ENCODE assay signal across 11 mouse cellular contexts in the genomic region with DNA sequence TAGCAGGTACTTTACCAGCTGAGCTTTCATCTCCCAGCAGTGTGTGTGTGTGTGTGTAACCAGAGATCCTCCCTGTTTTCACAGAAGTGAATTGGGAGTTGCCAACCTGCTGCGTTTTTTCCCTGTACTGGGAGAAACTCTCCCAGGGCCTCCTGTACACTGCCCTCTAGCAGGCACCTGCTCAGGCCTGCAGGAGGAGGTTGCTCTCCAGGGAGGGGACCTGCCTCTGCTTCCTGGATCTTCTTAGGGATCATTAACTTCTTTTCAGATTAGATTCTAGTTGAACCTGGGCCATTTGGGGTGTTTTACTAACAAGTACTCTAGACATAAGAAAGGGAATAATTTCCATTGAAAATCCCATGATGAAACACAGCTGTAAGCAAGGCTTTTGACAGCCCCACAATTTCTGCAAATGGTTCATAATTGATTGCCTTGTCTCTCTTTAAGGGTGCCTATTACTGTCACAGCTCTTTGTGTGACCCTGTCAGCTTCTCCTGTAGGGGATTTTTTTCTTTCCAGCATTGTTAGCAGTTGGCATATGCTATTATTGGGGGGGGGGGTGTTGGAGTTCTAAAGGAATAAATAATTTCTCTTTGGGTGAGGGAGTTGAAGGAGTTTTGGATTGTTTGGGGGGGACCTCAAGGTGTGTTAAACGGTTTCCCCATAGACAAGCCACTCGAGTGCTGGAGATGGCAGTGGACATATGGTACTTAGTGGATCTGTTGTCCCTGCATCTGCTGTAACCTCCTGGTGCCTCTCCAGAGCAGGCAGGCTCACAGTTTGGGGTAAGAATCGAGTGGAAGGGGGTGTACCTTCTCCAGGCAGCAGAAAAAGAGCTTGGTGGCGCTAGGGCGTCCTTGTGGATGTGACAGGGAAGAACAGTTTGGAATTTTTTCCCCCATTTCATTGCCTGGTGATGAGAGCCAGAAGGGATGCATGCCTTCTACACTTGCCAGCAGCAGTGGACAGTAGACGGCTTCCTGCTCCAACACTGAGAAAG. TPM values are rescaled to one million over a fixed set of nuclear protein-coding genes. Genes with fewer than 3 reads are reported as not detected.
DNase-seq lines count a peak whose midpoint lies in the region; ATAC-seq and TF ChIP-seq lines count a peak whose summit lies in the region.
"Had no signal": no experiment of that assay in that cellular context is flagged by ENCODE, and none has a peak within 500 bp of the region (broad histone marks: within the 10 kb centered on the region; RNA-seq: fewer than 3 reads in every experiment).

No protein-coding gene starts in this region.

- no peaks in the 10 kb centered on the region for H3K36me3 ChIP-seq in forebrain, embryonic 11.5 days (ENCODE audit: control insufficient read depth, insufficient read depth, low read length)
- H3K36me3 ChIP-seq in forebrain, embryonic 10.5 days (replicated peaks) = no peaks in the 10 kb centered on the region
- no peaks in the 10 kb centered on the region for H3K36me3 ChIP-seq in midbrain, embryonic 16.5 days (ENCODE audit: control insufficient read depth, insufficient read depth, low read length)
- no peaks in the 10 kb centered on the region for H3K36me3 ChIP-seq in midbrain, embryonic 13.5 days
- H3K36me3 ChIP-seq in forebrain, postnatal 0 days (ENCODE audit: insufficient read depth) = peaks cover 22% of the 10 kb centered on the region
- H3K36me3 ChIP-seq: liver, embryonic 13.5 days; midbrain, embryonic 12.5 days had no signal

- H3K27ac ChIP-seq in forebrain, embryonic 11.5 days (ENCODE audit: low read depth, low read length) = peak overlapping the region; percentile 37; the same call in 1 of the 2 replicates
- no peak overlapping the region for H3K27ac ChIP-seq in forebrain, embryonic 10.5 days
- peak overlapping the region; percentile 20; the same call in 1 of the 2 replicates for H3K27ac ChIP-seq in midbrain, embryonic 16.5 days (ENCODE audit: low read length)
- no peak overlapping the region for H3K27ac ChIP-seq in midbrain, embryonic 13.5 days
- H3K27ac ChIP-seq in forebrain, postnatal 0 days (ENCODE audit: low read depth, low read length) = peak overlapping the region; percentile 79
- H3K27ac ChIP-seq: liver, embryonic 13.5 days; midbrain, embryonic 12.5 days had no signal

- TF ChIP-seq CTCF in forebrain, postnatal 0 days (IDR thresholded peaks at IDR 0.05; ENCODE audit: low read depth) = peak; percentile 49

- 65% methylated on average over 7 of the region's 7 CpGs for WGBS in forebrain, embryonic 11.5 days
- 70% methylated on average over 7 of the region's 7 CpGs for WGBS in forebrain, embryonic 10.5 days
- WGBS in midbrain, embryonic 16.5 days = 66% methylated on average over 7 of the region's 7 CpGs
- WGBS in midbrain, embryonic 13.5 days = 65% methylated on average over 7 of the region's 7 CpGs
- WGBS in forebrain, postnatal 0 days = 27% methylated on average over 7 of the region's 7 CpGs

- no peak for DNase-seq in forebrain, embryonic 11.5 days (ENCODE audit: low spot score)
- DNase-seq in forebrain, embryonic 10.5 days (ENCODE audit: extremely low spot score, low spot score) = no peak
- peak; percentile 58 for DNase-seq in forebrain, postnatal 0 days
- peak; percentile 62 to 69 for DNase-seq in right cerebral cortex, postnatal 10 days (ENCODE audit: low spot score in 2 of 2)
- DNase-seq in gastrocnemius, postnatal 4 days (ENCODE audit: low spot score in 2 of 2) = no peak
- no peak for DNase-seq in heart, postnatal 4 days
- DNase-seq: heart, adult 18-20 months; liver, embryonic 13.5 days had no signal

- H3K9ac ChIP-seq in forebrain, embryonic 11.5 days (ENCODE audit: low read length) = no peak overlapping the region
- no peak overlapping the region for H3K9ac ChIP-seq in midbrain, embryonic 16.5 days (ENCODE audit: low read depth, low read length)
- H3K9ac ChIP-seq in midbrain, embryonic 13.5 days (replicated peaks) = no peak overlapping the region
- peak overlapping the region; percentile 31; the same call in 1 of the 2 replicates for H3K9ac ChIP-seq in forebrain, postnatal 0 days
- H3K9ac ChIP-seq: liver, embryonic 13.5 days; midbrain, embryonic 12.5 days had no signal

- H3K4me2 ChIP-seq in forebrain, embryonic 11.5 days (ENCODE audit: low read depth, low read length, severe bottlenecking) = no peak overlapping the region
- no peak overlapping the region for H3K4me2 ChIP-seq in midbrain, embryonic 16.5 days (ENCODE audit: low read length)
- no peak overlapping the region for H3K4me2 ChIP-seq in midbrain, embryonic 13.5 days (replicated peaks)
- H3K4me2 ChIP-seq in forebrain, postnatal 0 days (ENCODE audit: low read depth) = peak overlapping the region; percentile 16
- H3K4me2 ChIP-seq: liver, embryonic 13.5 days; midbrain, embryonic 12.5 days had no signal

- no peak for ATAC-seq in forebrain, embryonic 11.5 days (replicated peaks; ENCODE audit: low FRiP score)
- ATAC-seq in midbrain, embryonic 16.5 days = no peak; the same call in 1 of the 2 replicates
- no peak for ATAC-seq in midbrain, embryonic 13.5 days
- ATAC-seq in forebrain, postnatal 0 days = peak; percentile 91

- H3K27me3 ChIP-seq in forebrain, embryonic 11.5 days (ENCODE audit: control insufficient read depth, insufficient read depth, low read length) = no peaks in the 10 kb centered on the region
- no peaks in the 10 kb centered on the region for H3K27me3 ChIP-seq in forebrain, embryonic 10.5 days (ENCODE audit: poor library complexity, severe bottlenecking)
- H3K27me3 ChIP-seq in midbrain, embryonic 16.5 days (ENCODE audit: control insufficient read depth, insufficient read depth, low read depth, low read length) = no peaks in the 10 kb centered on the region
- H3K27me3 ChIP-seq in midbrain, embryonic 13.5 days = no peaks in the 10 kb centered on the region
- no peaks in the 10 kb centered on the region for H3K27me3 ChIP-seq in forebrain, postnatal 0 days (ENCODE audit: insufficient read depth, low read length)
- H3K27me3 ChIP-seq: liver, embryonic 13.5 days; midbrain, embryonic 12.5 days had no signal

- no peak overlapping the region for H3K4me3 ChIP-seq in forebrain, embryonic 11.5 days (ENCODE audit: low read depth, low read length)
- H3K4me3 ChIP-seq in forebrain, embryonic 10.5 days = no peak overlapping the region
- H3K4me3 ChIP-seq in midbrain, embryonic 16.5 days (ENCODE audit: low read depth, low read length) = no peak overlapping the region
- no peak overlapping the region for H3K4me3 ChIP-seq in midbrain, embryonic 13.5 days (replicated peaks)
- peak overlapping the region; percentile 28 for H3K4me3 ChIP-seq in forebrain, postnatal 0 days (ENCODE audit: low read depth, low read length)
- H3K4me3 ChIP-seq: liver, embryonic 13.5 days; midbrain, embryonic 12.5 days had no signal

- H3K9me3 ChIP-seq in forebrain, embryonic 11.5 days (ENCODE audit: control insufficient read depth, low read length) = no peaks in the 10 kb centered on the region
- H3K9me3 ChIP-seq in forebrain, embryonic 10.5 days = no peaks in the 10 kb centered on the region
- no peaks in the 10 kb centered on the region for H3K9me3 ChIP-seq in midbrain, embryonic 16.5 days (replicated peaks; ENCODE audit: control insufficient read depth, low read length, poor library complexity, severe bottlenecking)
- H3K9me3 ChIP-seq in midbrain, embryonic 13.5 days = no peaks in the 10 kb centered on the region
- H3K9me3 ChIP-seq in forebrain, postnatal 0 days (ENCODE audit: low read length) = no peaks in the 10 kb centered on the region
- H3K9me3 ChIP-seq: liver, embryonic 13.5 days; midbrain, embryonic 12.5 days had no signal

- H3K4me1 ChIP-seq in forebrain, embryonic 11.5 days (replicated peaks; ENCODE audit: control insufficient read depth, insufficient read depth, low read length) = no peaks in the 10 kb centered on the region
- no peaks in the 10 kb centered on the region for H3K4me1 ChIP-seq in forebrain, embryonic 10.5 days
- H3K4me1 ChIP-seq in midbrain, embryonic 16.5 days (ENCODE audit: control insufficient read depth, insufficient read depth, low read length) = no peaks in the 10 kb centered on the region
- H3K4me1 ChIP-seq in midbrain, embryonic 13.5 days (replicated peaks) = no peaks in the 10 kb centered on the region
- H3K4me1 ChIP-seq in forebrain, postnatal 0 days (ENCODE audit: insufficient read depth) = no peaks in the 10 kb centered on the region
- H3K4me1 ChIP-seq: liver, embryonic 13.5 days had no signal

RNA-seq across cellular contexts. Expression of a gene that starts 50.5 kb away (rescaled TPM):
- not detected in 2 replicates for polyA plus RNA-seq in forebrain, embryonic 11.5 days (2014; fragmentation: Nextera tagmentation; extraction: Ambion mirVana)
- polyA plus RNA-seq in forebrain, embryonic 10.5 days (2016; fragmentation: Nextera tagmentation; extraction: Ambion mirVana) = not detected in 2 replicates
- 0.30 TPM in 1 of 2 replicates, not detected in the other for polyA plus RNA-seq in midbrain, embryonic 16.5 days (2015; fragmentation: Nextera tagmentation; extraction: Ambion mirVana)
- polyA plus RNA-seq in midbrain, embryonic 13.5 days (2015; fragmentation: Nextera tagmentation; extraction: Ambion mirVana) = not detected in 2 replicates
- 1.4 and 2.8 TPM in 2 replicates for total RNA-seq in forebrain, postnatal 0 days (2014; rRNA removed)
- polyA plus RNA-seq in forebrain, postnatal 0 days (2015; fragmentation: Nextera tagmentation; extraction: Ambion mirVana) = 1.6 and 2.0 TPM in 2 replicates
- total RNA-seq in gastrocnemius, postnatal 4 days (2021) = under 1 TPM in 1 of 2 experiments, not detected in 1; 0.60 TPM
- total RNA-seq in heart, postnatal 4 days (2021) = not detected
- total RNA-seq: heart, adult 18-20 months had no signal
- polyA plus RNA-seq: liver, embryonic 13.5 days; midbrain, embryonic 12.5 days had no signal

Comparison
In these comparisons a context has a peak if more than half of its experiments do, and no peak if none do; other contexts are left out.
1. DNase-seq: peak in forebrain, postnatal 0 days (single experiment) and right cerebral cortex, postnatal 10 days (2 of 2); none in forebrain, embryonic 11.5 days (single experiment), forebrain, embryonic 10.5 days (single experiment), gastrocnemius, postnatal 4 days (0 of 2) and heart, postnatal 4 days (single experiment).
2. H3K27ac ChIP-seq: peak in forebrain, embryonic 11.5 days (single experiment), midbrain, embryonic 16.5 days (single experiment) and forebrain, postnatal 0 days (single experiment); none in forebrain, embryonic 10.5 days (single experiment) and midbrain, embryonic 13.5 days (single experiment).